Mouse (Mus musculus): ENCODE measurements around the gene Pde4c.

DNA sequence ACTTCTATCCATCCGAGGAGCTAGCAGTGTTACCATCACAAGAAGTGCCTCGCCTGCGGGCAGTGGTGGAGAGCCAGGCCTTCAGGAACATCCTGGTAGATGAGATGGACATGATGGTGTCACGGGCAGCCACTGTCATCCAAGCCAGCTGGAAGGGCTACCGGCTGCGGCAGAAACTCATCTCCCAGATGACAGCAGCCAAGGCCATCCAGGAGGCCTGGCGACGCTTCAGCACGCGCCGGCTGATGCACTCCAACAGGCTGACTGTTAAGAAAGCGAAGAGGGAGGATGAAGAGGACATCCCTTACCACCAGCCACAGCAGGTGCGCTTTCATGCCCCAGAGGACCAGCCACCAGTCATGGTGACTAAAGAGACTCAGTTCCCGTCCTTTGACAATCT lies 15.2 kb upstream of the Pde4c start:
- TF ChIP-seq POLR2A (IDR thresholded peaks at IDR 0.05; ENCODE audit: low read depth, low read length) (no peak), TCF12 (IDR thresholded peaks at IDR 0.05; ENCODE audit: low read depth, low read length) (no peak), GABPA (IDR thresholded peaks at IDR 0.05; ENCODE audit: insufficient replicate concordance, low read depth, low read length) (no peak), EP300 (IDR thresholded peaks at IDR 0.05; ENCODE audit: low read length) (no peak), ZKSCAN1 (IDR thresholded peaks at IDR 0.05; ENCODE audit: borderline replicate concordance, low read depth, low read length) (no peak), ETS1 (conservative IDR thresholded peaks at IDR 0.05; ENCODE audit: low read depth, low read length) (no peak), KAT2A (IDR thresholded peaks at IDR 0.05; ENCODE audit: insufficient replicate concordance, low read length) (no peak), CTCF (conservative IDR thresholded peaks at IDR 0.05 in 1 of 2, IDR thresholded peaks at IDR 0.05 in 1 of 2; ENCODE audit: low read depth in 2 of 2, low read length in 2 of 2) (no peak), POLR2AphosphoS2 (IDR thresholded peaks at IDR 0.05; ENCODE audit: low read depth, low read length) (no peak), HCFC1 (IDR thresholded peaks at IDR 0.05; ENCODE audit: low read depth, low read length) (no peak)

All from CH12.LX (cell line).